Mouse (Mus musculus): Measurements from ENCODE around the gene Socs5.

GRCm38 (mm10) chr17:87097576-87097975 is 9.9 kb upstream of the Socs5 start:
- TF ChIP-seq CTCF (conservative IDR thresholded peaks at IDR 0.05; ENCODE audit: insufficient read depth, insufficient read length, low read depth, low read length) (no peak), POLR2A (IDR thresholded peaks at IDR 0.05; ENCODE audit: low read depth, low read length) (no peak)
